Mouse (Mus musculus) left cerebral cortex, postnatal 14 days (tissue): Measurements from ENCODE around the gene Coa3. TPM values are rescaled to one million over a fixed set of nuclear protein-coding genes. Genes with fewer than 3 reads are reported as not detected.
A peak's percentile ranks its signal among the peaks of the same experiment; 100 is the strongest.
"Not testable (repeated sequence)": the region's sequence is repeated elsewhere in the genome, so short reads cannot be mapped to it uniquely, and the experiment has no call there.

Experiments
- DNase-seq, 2 experiments: peaks; one replicate each; pipeline ENCODE4 v3.0.0; 2021 to 2022; ENCODE audit warnings: low spot score in 2 of 2, mixed read lengths in 1 of 2
- intact Hi-C: fragments of 180-260 bp; cut with DNase I; formaldehyde crosslinking; loops from one replicate; pipeline ENCODE4 v1.15.1; 2025
- long read RNA-seq, 2 experiments: library from polyadenylated mRNA; stranded (forward); transcript quantifications; one replicate each; pipeline ENCODE4 v2.0.0; 2021
- total RNA-seq, 2 experiments: library from RNA; stranded (reverse); gene quantifications; 2 replicates each; pipeline ENCODE4 v1.2.3; 2021

Coa3 gene
- total RNA-seq: 100 to 1,000 TPM in 1 of 2 experiments, 10 to 100 TPM in 1; 97.6 to 101 TPM
- long read RNA-seq, experiment 1, transcript Coa3-201 (2 exons, 886 nt): major isoform, 149 of 156 reads
- long read RNA-seq, experiment 1, partial matches to known transcripts: 0 of 156 reads
- long read RNA-seq, experiment 1, other reads (novel, unspliced or antisense): 7 of 156 reads
- long read RNA-seq, experiment 2, transcript Coa3-201 (2 exons, 886 nt): major isoform, 108 of 110 reads
- long read RNA-seq, experiment 2, partial matches to known transcripts: 0 of 110 reads
- long read RNA-seq, experiment 2, other reads (novel, unspliced or antisense): 2 of 110 reads

DNA sequence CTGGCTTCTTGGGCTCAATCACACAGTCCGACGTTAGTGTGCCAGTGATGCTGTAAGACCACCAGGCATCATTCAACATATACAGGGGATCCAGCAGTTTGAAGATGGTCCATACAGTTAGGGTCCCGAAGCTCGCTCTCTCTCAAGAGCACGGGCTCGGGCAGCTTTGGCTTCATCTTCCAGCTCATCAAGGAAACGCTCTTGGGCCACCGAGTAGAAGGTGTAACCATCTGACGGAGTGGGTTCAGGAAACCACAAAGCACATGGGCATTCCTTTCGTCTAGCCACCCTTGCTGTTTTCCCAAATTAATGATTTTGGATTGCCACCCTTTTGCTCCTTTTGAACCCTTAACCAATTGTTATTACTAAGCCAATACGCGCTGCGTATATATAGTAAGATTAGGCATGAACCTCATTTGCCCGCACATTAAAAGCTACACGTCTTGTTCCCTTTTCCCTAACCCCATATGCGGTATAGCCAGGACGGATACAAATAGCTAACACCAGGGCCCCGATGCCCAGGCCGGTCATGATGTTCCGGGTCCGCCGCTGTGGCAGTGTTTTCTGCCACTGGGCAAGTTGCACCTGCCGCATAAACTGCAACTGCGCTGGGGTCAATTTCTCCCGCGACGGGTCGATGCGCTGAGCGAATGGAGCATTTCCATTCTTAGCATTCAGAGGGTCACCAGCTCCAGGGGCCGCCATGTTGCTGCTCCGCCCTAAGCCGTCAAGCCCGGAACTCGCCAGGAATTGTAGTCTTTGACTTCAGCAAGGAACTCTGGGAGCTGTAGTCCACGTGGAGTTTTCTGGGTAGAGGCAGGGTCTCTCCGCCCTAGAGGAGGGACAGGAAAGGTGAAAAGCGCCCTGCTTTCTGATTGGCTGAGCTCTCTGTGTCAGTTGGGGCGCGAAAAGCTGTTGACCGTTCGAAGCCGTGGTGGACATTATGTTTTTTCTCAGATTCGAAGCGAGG, at the start of gene Coa3, which contains the start of gene Cntd1:
Gene Coa3 (minus strand): TSS at position 892 of the 970 bp plus-strand sequence.
Gene Cntd1 (plus strand): TSS at position 790 of the 970 bp plus-strand sequence.
- peak; percentile 80 to 85 for DNase-seq
- intact Hi-C loops: no loop called here

DNA sequence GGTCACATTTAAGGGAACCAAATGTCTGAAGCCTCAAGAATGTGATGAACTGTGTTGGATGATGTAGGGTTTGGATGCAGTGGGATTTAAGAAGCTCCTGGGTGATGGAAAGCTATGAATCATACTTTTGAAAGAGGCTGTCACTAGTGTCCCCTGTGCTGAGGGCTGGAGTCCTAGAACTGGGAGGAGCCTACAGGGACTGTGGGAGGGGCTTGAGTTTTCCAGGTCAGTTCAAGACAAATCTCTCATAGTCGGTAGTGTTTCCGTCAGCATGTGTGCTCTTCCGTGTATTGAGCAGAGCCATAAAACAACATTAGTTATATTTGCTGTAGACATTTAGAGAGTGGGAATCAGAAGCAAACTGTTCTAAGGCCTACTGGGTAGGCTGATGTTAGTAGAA, 48.4 kb upstream of the Coa3 start:
- intact Hi-C loops: no loop called here
- no peak for DNase-seq

DNA sequence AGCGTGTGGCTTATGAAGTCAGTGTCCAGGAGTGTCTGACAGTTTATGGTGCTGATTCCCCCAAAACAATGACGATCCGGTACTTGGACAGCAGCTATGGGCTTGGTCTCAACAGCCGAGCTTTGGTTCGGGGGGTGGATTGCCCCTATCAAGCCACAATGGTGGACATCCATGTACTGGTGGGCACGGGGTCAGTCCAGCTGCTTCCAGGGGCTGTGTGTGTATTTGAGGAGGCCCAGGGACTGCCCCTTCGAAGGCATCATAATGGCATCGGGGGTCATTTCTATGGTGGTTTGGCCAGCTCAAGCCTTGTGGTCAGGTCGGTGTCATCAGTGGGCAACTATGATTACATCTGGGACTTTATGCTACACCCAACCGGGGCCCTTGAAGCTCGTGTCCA, 47.2 kb upstream of the Coa3 start:
- intact Hi-C loops: no loop called here
- no peak for DNase-seq

DNA sequence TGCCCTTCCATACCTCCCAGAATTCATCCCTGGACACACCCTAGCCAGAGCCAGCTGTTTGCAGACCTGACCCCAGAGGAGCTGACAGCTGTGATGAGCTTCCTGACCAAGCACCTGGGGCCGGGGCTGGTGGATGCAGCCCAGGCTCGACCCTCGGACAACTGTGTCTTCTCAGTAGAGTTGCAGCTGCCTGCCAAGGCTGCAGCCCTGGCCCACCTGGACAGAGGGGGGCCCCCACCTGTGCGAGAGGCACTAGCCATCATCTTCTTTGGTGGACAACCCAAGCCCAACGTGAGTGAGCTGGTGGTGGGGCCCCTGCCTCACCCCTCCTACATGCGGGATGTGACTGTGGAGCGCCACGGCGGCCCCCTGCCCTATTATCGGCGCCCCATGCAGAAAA, 46.3 kb upstream of the Coa3 start:
- intact Hi-C loops: not testable (repeated sequence)

DNA sequence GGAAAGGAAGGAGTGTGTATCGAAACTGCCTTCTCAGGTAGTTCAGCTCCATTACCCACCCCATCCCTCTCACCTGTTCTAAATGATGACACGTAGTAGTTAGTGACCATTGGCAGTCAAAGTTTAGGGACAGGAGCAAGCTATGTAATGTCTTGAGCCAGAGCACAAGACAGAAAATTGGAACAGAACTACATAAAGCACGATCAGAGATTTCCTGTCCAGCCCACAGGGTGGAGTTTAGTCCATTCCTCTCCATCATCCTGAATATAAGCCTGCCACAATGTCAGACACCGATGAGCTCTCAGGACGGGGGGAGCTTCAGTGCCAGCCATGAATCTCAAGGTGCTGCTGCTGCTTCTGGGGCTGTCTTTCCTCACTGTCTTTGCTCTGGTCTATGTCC, 45.8 kb upstream of the Coa3 start, which contains the start of gene Aoc2:
Gene Aoc2 (plus strand): TSS at position 301 of the 400 bp plus-strand sequence.
- intact Hi-C loops: no loop called here
- no peak for DNase-seq

More for the DNA sequence above, 46.3 kb upstream of the Coa3 start:
- not testable (repeated sequence) for DNase-seq

DNA sequence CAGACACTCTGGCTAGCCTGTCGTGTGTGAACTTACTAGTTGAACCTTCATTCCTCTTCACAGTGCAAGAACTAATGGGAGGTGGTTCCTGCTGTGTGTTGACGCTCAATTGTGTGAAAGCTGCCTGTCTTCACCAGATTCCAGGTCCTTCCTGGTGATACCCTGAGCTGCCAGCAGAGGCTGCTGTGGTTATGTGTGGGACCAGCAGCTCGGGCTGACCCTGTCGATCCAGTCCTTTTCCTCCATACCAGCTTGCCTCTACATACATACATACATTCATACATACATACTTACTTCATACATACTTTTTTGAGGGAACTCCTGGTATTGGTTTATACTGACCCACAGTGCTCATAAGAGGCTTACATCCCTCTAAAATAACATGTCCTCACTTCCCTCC, 44.7 kb upstream of the Coa3 start:
- intact Hi-C loops: loop anchor here (1.0 kb wide), 1 partner anchor 72 kb away; no protein-coding TSS in a partner anchor
- DNase-seq: peak; percentile 78 to 80

DNA sequence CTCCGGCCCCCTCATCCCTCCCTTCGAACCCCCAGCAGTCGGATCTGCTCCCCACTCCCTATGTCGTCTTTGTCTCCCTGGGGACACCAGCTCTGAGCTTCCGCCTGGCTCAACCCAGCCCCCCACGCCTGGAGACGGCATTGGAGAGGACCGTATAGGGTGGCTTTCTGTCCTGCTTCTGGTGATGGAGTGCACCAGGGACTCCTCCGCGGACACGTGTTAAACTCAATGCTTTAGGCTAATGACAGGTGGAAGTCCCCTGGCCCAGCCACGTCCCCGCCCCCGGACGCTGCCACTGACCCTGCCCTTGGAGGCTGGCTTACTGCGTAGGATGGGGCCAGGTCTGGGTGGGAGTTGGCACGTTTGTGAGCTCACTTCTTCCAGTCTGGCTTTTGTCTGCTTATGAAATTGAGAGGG, 37.6 kb upstream of the Coa3 start:
- DNase-seq: peak in 1 of 2 experiments; percentile 20
- intact Hi-C loops: loop anchor here (5.0 kb wide), 1 partner anchor 126 kb away; the partner anchor contains the start of gene Rpl27

DNA sequence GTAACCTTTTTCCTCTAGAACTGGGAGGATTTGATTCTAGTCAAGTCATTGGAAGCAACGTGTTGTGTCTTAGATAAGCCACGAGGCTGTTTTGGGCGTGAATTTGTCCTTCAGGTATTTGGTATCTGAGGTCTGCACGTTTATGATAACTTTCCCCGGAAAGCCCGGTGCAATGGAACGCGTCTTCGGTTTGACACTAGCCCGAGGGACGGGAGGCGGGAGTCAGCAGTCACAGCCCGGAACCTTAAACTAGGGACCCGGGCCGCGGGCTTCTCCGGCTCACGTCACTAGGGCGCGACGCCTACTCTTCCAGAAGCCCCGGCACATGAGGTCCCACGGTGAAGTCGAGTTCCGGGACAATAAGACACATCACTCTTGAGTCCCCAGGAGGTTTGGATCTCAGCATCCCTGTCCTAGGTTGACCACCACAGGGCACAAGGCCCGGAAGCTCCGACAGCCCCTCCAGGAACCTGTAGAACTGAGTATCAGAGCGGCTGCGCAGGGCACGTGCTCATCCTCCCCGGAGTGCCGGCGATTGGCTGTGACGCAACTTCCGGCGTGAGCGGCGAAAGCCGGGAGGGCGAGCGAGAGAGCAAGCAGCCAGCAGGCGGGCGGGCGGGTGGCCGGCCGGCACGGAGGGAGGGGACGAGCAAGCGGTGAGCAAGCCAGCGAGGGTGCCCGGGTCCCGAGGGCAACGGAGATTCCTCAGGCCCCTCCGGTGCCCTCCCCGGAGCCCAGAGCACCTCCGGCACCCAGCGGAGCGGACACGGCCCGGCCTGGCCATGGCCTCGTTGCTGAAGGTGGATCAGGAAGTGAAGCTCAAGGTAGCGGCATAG, 37.0 kb upstream of the Coa3 start, which contains the start of gene Psme3:
Gene Psme3 (plus strand): TSS at position 549 of the 836 bp plus-strand sequence.
- peak; percentile 91 to 92 for DNase-seq
- intact Hi-C loops: loop anchor here (5.0 kb wide), 1 partner anchor 126 kb away; the partner anchor contains the start of gene Rpl27

DNA sequence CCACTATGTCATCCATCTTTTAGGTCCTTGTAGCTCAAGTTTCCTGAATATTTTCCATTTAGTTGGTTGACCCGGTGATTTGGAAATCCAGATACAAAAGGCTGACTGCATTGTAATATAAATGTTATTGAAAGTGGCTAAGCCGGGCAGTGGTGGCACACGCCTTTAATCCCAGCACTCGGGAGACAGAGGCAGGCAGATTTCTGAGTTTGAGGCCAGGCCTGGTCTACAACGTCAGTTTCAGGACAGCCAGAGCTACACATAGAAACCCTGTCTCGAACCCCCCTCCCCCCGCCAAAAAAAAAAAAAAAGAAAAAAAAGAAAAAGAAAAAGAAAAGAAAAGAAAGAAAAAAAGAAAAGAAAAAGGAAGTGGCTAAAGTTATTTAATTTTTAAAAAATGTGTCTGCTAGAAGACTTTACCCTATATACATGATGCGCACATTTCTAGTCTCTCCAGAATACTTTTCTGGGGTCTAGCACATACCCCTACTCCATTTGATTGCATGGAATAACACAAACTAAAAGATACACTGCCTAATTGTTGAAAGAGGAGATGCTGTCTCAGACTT, 36.3 kb upstream of the Coa3 start:
- intact Hi-C loops: loop anchor here (5.0 kb wide), 1 partner anchor 127 kb away; the partner anchor contains the start of gene Rpl27
- DNase-seq: no peak

DNA sequence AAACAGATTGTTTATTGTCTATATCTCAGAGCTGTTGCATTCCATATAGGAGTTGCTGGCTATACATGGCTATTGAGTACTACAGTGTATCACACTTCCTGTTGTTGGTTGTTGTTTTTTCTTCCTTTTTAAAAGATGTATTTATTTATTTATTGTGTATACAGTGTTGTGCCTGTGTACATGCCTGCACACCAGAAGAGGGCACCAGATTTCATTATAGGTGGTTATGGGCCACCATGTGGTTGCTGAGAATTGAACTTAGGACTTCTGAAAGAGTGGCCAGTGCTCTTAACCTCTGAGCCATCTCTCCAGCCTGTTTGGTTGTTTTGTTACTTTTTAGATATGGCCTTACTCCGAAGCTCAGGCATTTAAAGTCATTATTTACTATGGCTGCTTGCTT, 35.7 kb upstream of the Coa3 start:
- intact Hi-C loops: no loop called here
- no peak for DNase-seq

DNA sequence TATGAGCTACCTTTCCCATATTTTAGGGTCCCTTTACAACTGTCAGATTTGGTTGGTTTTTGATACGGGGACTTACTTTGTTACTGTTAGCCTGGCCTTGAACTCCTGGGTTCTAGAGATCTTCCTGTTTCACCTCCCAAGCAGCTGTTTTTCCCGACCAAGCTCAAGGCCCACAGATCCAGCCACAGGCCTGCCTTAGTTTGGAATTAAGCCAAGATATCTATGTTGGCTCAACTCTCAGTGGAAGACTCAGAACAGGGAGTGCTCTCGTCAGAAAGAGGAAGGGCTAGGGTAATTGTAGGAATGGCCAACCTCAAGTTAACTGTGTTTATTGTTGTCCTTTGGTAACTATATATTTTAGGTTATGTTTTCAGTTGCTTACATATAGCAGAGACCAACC, 33.2 kb upstream of the Coa3 start:
- DNase-seq: no peak
- intact Hi-C loops: no loop called here

DNA sequence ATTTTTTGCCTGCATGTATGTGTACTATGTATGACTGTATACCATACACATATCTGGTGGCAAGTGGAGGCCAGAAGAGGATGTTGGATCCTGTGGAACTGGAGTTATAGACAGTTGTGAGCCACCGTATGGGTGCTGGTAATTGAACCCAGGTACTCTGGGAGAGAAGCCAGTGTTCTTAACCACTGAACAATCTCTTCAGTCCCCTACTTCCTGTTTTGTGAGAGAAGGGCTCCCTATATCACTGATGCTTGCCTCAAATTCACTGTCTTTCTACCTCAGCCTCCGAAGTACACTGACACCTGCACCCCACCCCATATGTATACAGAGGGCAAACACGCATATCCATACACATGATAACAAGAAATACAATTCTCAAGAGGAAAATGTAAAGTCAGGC, 32.2 kb upstream of the Coa3 start:
- DNase-seq: no peak
- intact Hi-C loops: no loop called here

DNA sequence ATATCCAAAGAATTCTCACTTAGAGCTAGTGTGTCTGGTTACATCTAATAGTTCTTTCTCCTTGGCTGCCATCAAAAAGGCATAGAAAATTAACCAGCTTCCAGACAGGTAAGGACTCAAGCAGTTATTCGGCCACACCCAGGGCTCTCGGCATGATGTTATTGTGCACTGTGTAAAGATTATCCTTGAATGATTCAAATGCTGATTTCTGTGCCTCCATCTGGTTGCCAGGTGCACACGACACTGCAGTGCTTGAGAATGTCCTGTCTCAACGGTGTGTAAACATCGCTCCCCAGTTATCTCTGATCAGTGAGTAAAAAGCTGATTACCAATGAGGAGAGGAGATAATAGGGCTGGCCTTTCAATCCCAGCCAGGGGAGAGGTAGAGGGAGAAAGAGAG, 28.8 kb upstream of the Coa3 start:
- no peak for DNase-seq
- intact Hi-C loops: no loop called here

DNA sequence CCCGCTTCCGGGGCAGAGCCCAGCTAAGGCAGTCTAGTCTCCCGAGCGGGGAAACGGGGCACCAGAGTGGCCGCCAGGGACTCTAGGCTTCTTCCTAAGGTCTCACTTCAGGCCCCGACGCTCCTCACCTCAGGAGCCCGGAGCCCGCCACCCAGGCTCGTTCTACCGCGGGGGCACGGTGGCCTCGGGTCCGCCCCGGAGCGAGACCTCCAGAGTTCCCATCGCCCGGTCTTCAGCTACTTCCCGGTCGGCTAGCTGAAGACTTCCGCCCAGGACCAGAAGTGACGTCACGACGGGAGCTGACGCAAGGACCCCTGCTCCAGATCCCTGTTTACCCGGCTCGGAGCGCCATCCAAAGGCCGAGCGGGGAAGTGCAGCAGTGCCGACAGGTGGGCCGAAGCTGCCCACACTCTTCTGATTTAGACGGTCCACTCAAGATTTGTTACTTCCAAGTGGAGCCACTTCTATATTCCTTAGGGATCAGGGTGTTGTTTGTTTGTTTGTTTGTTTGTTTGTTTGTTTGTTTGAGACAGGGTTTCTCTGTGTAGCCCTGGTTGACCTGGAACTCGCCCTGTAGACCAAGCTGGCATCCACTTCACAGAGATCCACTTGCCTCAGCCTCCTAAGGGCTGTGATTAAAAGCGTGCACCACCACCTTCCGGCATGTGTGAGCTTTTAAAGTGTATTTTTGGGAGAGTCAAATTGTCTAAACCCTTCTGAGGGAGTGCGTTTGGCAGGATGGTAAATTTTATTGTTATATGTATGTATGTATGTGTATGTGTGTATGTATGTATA, 23.3 kb upstream of the Coa3 start, which contains the start of gene Becn1:
Gene Becn1 (minus strand): TSS at position 283 of the 795 bp plus-strand sequence.
- intact Hi-C loops: loop anchor here (2.0 kb wide), 2 partner anchors 49 to 91 kb away; partner anchors contain the start of gene Vps25
- DNase-seq: peak; percentile 96 to 97

DNA sequence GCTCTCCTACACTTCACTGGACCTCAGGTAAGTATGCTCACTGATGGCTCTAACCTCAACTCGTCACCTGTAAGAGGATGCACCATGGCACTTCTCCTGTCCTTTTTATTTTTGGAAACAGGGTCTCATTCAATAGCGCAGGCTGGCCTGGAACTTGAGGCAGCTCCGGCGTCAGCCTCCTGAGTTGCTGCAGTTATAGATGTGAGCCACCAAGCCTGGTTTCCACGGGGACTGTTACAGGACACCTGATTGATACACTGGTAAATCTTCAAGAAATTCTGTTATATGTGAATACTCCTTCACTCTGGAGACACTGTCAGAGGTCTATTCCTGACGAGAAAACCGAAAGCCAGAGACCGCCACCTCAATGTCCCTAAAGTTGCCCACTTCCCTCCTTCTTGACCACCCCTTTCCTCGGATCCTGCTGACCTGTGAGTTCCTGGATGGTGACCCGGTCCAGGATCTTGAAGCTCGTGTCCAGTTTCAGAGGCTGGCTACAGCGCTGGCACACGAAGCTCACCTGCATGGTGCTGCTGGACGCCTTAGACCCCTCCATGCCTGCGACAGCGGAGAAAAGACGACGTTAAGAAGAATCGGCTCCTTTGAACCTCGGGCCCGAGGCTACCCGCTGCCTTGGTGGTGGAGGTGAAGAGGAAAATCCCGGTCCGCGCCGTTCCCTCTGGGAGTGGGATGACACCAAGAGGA, 22.5 kb upstream of the Coa3 start:
- intact Hi-C loops: loop anchor here (2.0 kb wide), 2 partner anchors 49 to 91 kb away; partner anchors contain the start of gene Vps25
- no peak for DNase-seq

DNA sequence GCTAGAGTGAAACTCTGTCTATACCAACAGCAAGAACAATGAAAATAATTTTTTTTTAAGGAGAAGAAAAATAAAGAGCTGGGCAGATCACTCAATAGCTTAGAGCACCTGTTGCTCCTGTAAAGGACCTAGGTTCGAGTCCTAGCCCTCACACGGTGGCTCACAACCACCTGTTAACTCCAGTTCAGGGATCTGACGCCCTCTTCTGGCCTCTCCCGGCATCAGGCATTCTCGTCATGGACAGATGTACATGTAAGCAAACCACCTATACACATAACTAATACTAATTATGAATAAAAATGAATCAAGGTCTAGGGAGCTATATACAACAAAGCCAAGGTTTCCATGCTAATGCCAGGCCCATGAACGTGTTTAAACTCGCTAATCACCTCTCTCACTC, 22.0 kb upstream of the Coa3 start:
- DNase-seq: no peak
- intact Hi-C loops: no loop called here

DNA sequence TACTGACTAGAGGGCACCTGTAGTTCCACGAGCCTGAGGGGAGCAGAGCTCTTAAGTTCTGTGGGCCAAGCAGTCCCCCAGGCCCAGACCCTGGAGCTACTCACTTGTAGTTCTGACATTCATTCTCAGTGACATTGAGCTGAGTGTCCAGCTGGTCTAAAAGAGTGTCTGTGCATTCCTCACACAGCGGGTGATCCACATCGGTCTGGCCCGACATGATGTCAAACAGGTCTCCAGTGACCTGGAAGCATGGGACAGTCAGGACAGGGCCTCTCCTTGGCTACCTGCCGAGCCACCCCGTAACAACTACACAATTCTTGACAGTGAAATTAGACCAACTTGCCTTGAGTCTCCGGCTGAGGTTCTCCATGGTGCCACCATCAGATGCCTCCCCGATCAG, 16.3 kb upstream of the Coa3 start:
- intact Hi-C loops: no loop called here

More for the DNA sequence above, 16.3 kb upstream of the Coa3 start:
- DNase-seq: no peak
